ENCODE assay signal across 8 mouse cellular contexts in the genomic region with DNA sequence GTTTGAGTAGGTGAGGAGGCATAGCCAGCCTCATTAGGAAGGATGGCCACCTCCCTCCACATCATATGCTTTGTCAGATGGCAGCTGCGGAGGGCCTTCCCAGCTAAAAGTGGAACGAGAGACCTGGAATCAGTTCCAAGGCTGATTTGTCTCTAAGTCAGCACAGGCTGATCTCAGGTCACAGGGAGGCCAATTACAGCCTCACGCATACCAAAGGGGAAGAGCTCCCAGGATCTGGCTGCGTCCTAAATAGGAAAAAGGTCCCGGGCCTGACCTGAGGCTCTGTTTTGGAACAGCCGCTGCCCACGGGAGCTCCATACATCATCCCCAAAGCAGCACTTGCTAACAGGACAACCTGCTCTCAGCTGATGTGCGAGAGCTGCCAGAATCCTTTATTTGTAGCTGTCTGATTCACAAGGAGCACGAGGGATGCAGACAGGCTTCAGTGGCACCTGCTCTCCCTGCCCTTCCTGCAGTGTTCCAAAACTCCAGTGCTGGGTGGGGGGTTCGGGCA.
DNase-seq lines count a peak whose midpoint lies in the region; ATAC-seq and TF ChIP-seq lines count a peak whose summit lies in the region.

No protein-coding gene starts in this region.

- no peaks in the 10 kb centered on the region for H3K79me2 ChIP-seq in heart, adult 2 months (replicated peaks; ENCODE audit: control insufficient read depth, insufficient read depth, low read length)

- peak; percentile 85 for TF ChIP-seq EP300 in heart, adult 2 months (IDR thresholded peaks at IDR 0.05; ENCODE audit: insufficient read depth, low read depth, low read length)

- TF ChIP-seq CTCF in forebrain, postnatal 0 days (IDR thresholded peaks at IDR 0.05; ENCODE audit: low read depth) = no peak
- TF ChIP-seq CTCF in heart, adult 2 months (IDR thresholded peaks at IDR 0.05) = no peak
- no peak for TF ChIP-seq CTCF in intestine, postnatal 0 days (IDR thresholded peaks at IDR 0.05; ENCODE audit: low read depth)

- WGBS in forebrain, postnatal 0 days = 44% methylated on average over 10 of the region's 10 CpGs
- 50% methylated on average over 10 of the region's 10 CpGs for WGBS in forebrain, embryonic 11.5 days
- WGBS in heart, adult 2 months = 30% methylated on average over 10 of the region's 10 CpGs
- 47% methylated on average over 10 of the region's 10 CpGs for WGBS in midbrain, embryonic 16.5 days
- 53% methylated on average over 10 of the region's 10 CpGs for WGBS in intestine, postnatal 0 days

- no peak overlapping the region for H3K4me2 ChIP-seq in forebrain, postnatal 0 days (ENCODE audit: low read depth)
- no peak overlapping the region for H3K4me2 ChIP-seq in forebrain, embryonic 11.5 days (ENCODE audit: low read depth, low read length, severe bottlenecking)
- no peak overlapping the region for H3K4me2 ChIP-seq in midbrain, embryonic 16.5 days (ENCODE audit: low read length)
- H3K4me2 ChIP-seq in intestine, postnatal 0 days (replicated peaks; ENCODE audit: low read depth) = no peak overlapping the region

- peak; percentile 19; the same call in 1 of the 2 replicates for ATAC-seq in forebrain, postnatal 0 days
- ATAC-seq in forebrain, embryonic 11.5 days (replicated peaks; ENCODE audit: low FRiP score) = no peak
- 0 out of 2 replicates have a peak, but pooled peaks have one; percentile 13 for ATAC-seq in midbrain, embryonic 16.5 days
- ATAC-seq in intestine, postnatal 0 days = no peak
- no peak for ATAC-seq in megakaryocyte, adult 5-6 weeks (ENCODE audit: poor library complexity, severe bottlenecking)

- no peak for DNase-seq in forebrain, postnatal 0 days
- DNase-seq in forebrain, embryonic 11.5 days (ENCODE audit: low spot score) = no peak
- peak; percentile 52 for DNase-seq in ovary, adult 18-20 months (ENCODE audit: low spot score)
- DNase-seq in ovary, postnatal 10 days (ENCODE audit: low spot score) = no peak
- DNase-seq in heart, adult 2 months = peak; percentile 56 to 83

- H3K27me3 ChIP-seq in forebrain, postnatal 0 days (ENCODE audit: insufficient read depth, low read length) = no peaks in the 10 kb centered on the region
- H3K27me3 ChIP-seq in forebrain, embryonic 11.5 days (ENCODE audit: control insufficient read depth, insufficient read depth, low read length) = no peaks in the 10 kb centered on the region
- no peaks in the 10 kb centered on the region for H3K27me3 ChIP-seq in heart, adult 2 months (ENCODE audit: control insufficient read depth, insufficient read depth, low read length)
- H3K27me3 ChIP-seq in midbrain, embryonic 16.5 days (ENCODE audit: control insufficient read depth, insufficient read depth, low read depth, low read length) = no peaks in the 10 kb centered on the region
- H3K27me3 ChIP-seq in intestine, postnatal 0 days (replicated peaks; ENCODE audit: control insufficient read depth, insufficient read depth, low read length) = no peaks in the 10 kb centered on the region

- no peaks in the 10 kb centered on the region for H3K9me3 ChIP-seq in forebrain, postnatal 0 days (ENCODE audit: low read length)
- no peaks in the 10 kb centered on the region for H3K9me3 ChIP-seq in forebrain, embryonic 11.5 days (ENCODE audit: control insufficient read depth, low read length)
- H3K9me3 ChIP-seq in midbrain, embryonic 16.5 days (replicated peaks; ENCODE audit: control insufficient read depth, low read length, poor library complexity, severe bottlenecking) = no peaks in the 10 kb centered on the region
- no peaks in the 10 kb centered on the region for H3K9me3 ChIP-seq in intestine, postnatal 0 days (ENCODE audit: control insufficient read depth)

- H3K9ac ChIP-seq in forebrain, postnatal 0 days = no peak overlapping the region
- H3K9ac ChIP-seq in forebrain, embryonic 11.5 days (ENCODE audit: low read length) = no peak overlapping the region
- H3K9ac ChIP-seq in heart, adult 2 months (ENCODE audit: low read depth, low read length) = no peak overlapping the region
- no peak overlapping the region for H3K9ac ChIP-seq in midbrain, embryonic 16.5 days (ENCODE audit: low read depth, low read length)
- H3K9ac ChIP-seq in intestine, postnatal 0 days (ENCODE audit: low read depth, low read length) = no peak overlapping the region

- H3K4me3 ChIP-seq in forebrain, postnatal 0 days (ENCODE audit: low read depth, low read length) = no peak overlapping the region
- H3K4me3 ChIP-seq in forebrain, embryonic 11.5 days (ENCODE audit: low read depth, low read length) = no peak overlapping the region
- H3K4me3 ChIP-seq in heart, adult 2 months = no peak overlapping the region
- H3K4me3 ChIP-seq in midbrain, embryonic 16.5 days (ENCODE audit: low read depth, low read length) = no peak overlapping the region
- H3K4me3 ChIP-seq in intestine, postnatal 0 days (ENCODE audit: low read depth, low read length) = no peak overlapping the region

- no peaks in the 10 kb centered on the region for H3K4me1 ChIP-seq in forebrain, postnatal 0 days (ENCODE audit: insufficient read depth)
- H3K4me1 ChIP-seq in forebrain, embryonic 11.5 days (replicated peaks; ENCODE audit: control insufficient read depth, insufficient read depth, low read length) = no peaks in the 10 kb centered on the region
- peaks cover 8% of the 10 kb centered on the region for H3K4me1 ChIP-seq in heart, adult 2 months (ENCODE audit: control insufficient read depth, insufficient read depth, low read length)
- H3K4me1 ChIP-seq in midbrain, embryonic 16.5 days (ENCODE audit: control insufficient read depth, insufficient read depth, low read length) = no peaks in the 10 kb centered on the region
- H3K4me1 ChIP-seq in intestine, postnatal 0 days (replicated peaks; ENCODE audit: control insufficient read depth, insufficient read depth, low read length) = no peaks in the 10 kb centered on the region

- intact Hi-C loops in heart, adult 2 months (cut with DNase I) = loop anchor here (5.0 kb wide), 1 partner anchor 185 kb away; no protein-coding TSS in a partner anchor

- H3K27ac ChIP-seq in forebrain, postnatal 0 days (ENCODE audit: low read depth, low read length) = peak overlapping the region; percentile 21; the same call in 1 of the 2 replicates
- no peak overlapping the region for H3K27ac ChIP-seq in forebrain, embryonic 11.5 days (ENCODE audit: low read depth, low read length)
- peak overlapping the region; percentile 90 for H3K27ac ChIP-seq in heart, adult 2 months
- peak overlapping the region; percentile 13; the same call in 1 of the 2 replicates for H3K27ac ChIP-seq in midbrain, embryonic 16.5 days (ENCODE audit: low read length)
- H3K27ac ChIP-seq in intestine, postnatal 0 days (ENCODE audit: low read depth, low read length) = no peak overlapping the region

- peaks cover 8% of the 10 kb centered on the region; the same call in 1 of the 2 replicates for H3K36me3 ChIP-seq in forebrain, postnatal 0 days (ENCODE audit: insufficient read depth)
- H3K36me3 ChIP-seq in forebrain, embryonic 11.5 days (ENCODE audit: control insufficient read depth, insufficient read depth, low read length) = no peaks in the 10 kb centered on the region
- H3K36me3 ChIP-seq in heart, adult 2 months (ENCODE audit: control insufficient read depth, insufficient read depth, low read length) = no peaks in the 10 kb centered on the region; the same call in 1 of the 2 replicates
- H3K36me3 ChIP-seq in midbrain, embryonic 16.5 days (ENCODE audit: control insufficient read depth, insufficient read depth, low read length) = 0 out of 2 replicates have a peak, but pooled peaks cover 3% of the 10 kb centered on the region
- H3K36me3 ChIP-seq in intestine, postnatal 0 days (ENCODE audit: control insufficient read depth, insufficient read depth) = 0 out of 2 replicates have a peak, but pooled peaks cover 5% of the 10 kb centered on the region

- peak; percentile 13; the same call in 1 of the 2 replicates for TF ChIP-seq POLR2A in heart, adult 2 months (IDR thresholded peaks at IDR 0.05; ENCODE audit: insufficient read depth, low read depth, low read length)

Comparison
In these comparisons a context has a peak if more than half of its experiments do, and no peak if none do; other contexts are left out.
1. ATAC-seq: peak in forebrain, postnatal 0 days (single experiment) and midbrain, embryonic 16.5 days (single experiment); none in forebrain, embryonic 11.5 days (single experiment), intestine, postnatal 0 days (single experiment) and megakaryocyte, adult 5-6 weeks (single experiment).
2. DNase-seq: peak in ovary, adult 18-20 months (single experiment) and heart, adult 2 months (2 of 2); none in forebrain, postnatal 0 days (single experiment), forebrain, embryonic 11.5 days (single experiment) and ovary, postnatal 10 days (single experiment).
3. H3K27ac ChIP-seq: peak in forebrain, postnatal 0 days (single experiment), heart, adult 2 months (single experiment) and midbrain, embryonic 16.5 days (single experiment); none in forebrain, embryonic 11.5 days (single experiment) and intestine, postnatal 0 days (single experiment).